Mouse (Mus musculus) mouse trophoblast stem cell (cell line): ENCODE results near the gene Sdhaf3.

Experiments
- in situ Hi-C, 2 experiments: fragments of 300-500 bp; cut with MseI, MboI; formaldehyde crosslinking; loops; 2 replicates in 1 of 2; 3 replicates in 1 of 2; pipeline ENCODE4 v1.15.1; 2025

Gene Sdhaf3

GRCm38 (mm10) chr6:7068782-7069181 is 113.0 kb downstream of the Sdhaf3 start:
- in situ Hi-C loops = no loop called here

- in situ Hi-C loops = no loop called here
Measured at GRCm38 (mm10) chr6:7069463-7069862, 113.7 kb downstream of the Sdhaf3 start.

GRCm38 (mm10) chr6:7082054-7082453 is 126.2 kb downstream of the Sdhaf3 start:
- in situ Hi-C loops = no loop called here

GRCm38 (mm10) chr6:7082467-7083259 is 126.9 kb downstream of the Sdhaf3 start:
- in situ Hi-C loops = no loop called here

GRCm38 (mm10) chr6:7083661-7084060 is 127.9 kb downstream of the Sdhaf3 start:
- in situ Hi-C loops = no loop called here

- in situ Hi-C loops = no loop called here
Measured at GRCm38 (mm10) chr6:7084370-7084769, 128.6 kb downstream of the Sdhaf3 start.

- in situ Hi-C loops = no loop called here
Measured at GRCm38 (mm10) chr6:7085506-7085905, 129.7 kb downstream of the Sdhaf3 start.

GRCm38 (mm10) chr6:7092094-7092493 is 136.3 kb downstream of the Sdhaf3 start:
- in situ Hi-C loops = no loop called here
